Mouse (Mus musculus): ENCODE measurements at regions not wholly inside any gene's neighbourhood (a gene's known extent, or its start where the extent isn't known, plus 50 kb on each side); places are given as distances from the start of the nearest gene placed in this dataset.
"Not testable (repeated sequence)": the region's sequence is repeated elsewhere in the genome, so short reads cannot be mapped to it uniquely, and the experiment has no call there.

DNA sequence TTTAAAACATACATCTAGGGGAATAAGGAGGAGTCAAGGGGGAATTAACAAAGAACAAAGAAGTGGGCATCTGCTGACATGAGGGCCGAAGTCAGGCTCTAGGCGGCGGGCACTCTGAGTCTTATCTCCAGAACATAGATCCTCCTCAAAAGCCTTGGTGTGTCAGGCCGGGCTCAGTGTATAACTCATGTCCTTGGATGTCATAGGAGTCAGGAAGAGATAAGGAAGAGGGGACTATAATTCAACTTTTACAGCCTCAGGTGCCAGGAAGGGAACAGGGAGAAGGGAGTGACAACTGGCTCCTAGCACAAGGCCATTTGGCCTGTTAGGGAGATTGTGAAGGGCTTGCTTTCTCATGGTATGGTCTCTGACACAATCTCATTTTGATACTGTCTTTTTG is 185.9 kb upstream of the Ube2e2 start:
- intact Hi-C loops (cut with DNase I); H3K4me3 ChIP-seq; H3K27ac ChIP-seq; DNase-seq: not testable (repeated sequence)

DNA sequence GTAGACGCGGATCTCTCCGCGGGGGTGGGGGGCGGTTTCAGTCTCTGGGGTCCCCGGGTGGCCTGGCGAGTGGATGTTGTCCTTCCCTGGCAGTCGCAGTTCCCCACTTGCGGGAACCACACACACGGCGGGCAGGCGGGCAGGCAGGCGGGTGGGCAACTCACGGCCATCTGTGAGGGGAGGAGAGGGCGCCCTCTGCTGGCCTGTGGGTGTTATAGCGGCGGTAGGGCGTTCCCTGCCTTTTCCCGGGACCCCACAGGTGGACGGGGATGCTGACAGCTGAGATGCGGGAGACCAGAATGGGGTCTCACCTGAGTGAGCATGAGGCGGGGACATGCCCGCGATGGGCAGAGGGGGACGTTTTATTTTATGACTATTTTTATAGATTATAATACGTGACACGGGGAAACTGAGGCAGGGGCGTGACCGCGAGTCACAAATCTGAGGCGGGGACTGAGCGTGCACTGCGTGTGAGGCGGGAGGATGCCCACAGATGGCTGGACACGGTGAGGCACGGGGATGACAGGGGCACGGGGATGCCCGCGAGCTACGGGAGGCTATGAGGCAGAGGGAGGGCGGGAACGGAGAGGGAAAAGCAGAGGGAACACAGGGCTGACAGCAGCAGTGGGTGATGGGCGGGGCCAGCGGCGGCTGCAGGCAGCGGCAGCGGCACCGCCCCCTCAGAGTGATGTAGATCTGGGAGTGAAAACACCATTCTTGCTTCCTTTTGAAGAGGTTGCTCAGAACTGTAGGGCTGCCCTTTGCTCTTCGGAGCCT is 148.1 kb upstream of the Ube2e2 start:
- peak overlapping the region; percentile 64 for H3K4me3 ChIP-seq
- peak; percentile 66 for DNase-seq
- intact Hi-C loops (cut with DNase I) = loop anchor here (2.0 kb wide), 1 partner anchor 535 kb away; no protein-coding TSS in a partner anchor
- peak; percentile 85 for TF ChIP-seq CTCF (IDR thresholded peaks at IDR 0.05)
- no peak overlapping the region for H3K27ac ChIP-seq

DNA sequence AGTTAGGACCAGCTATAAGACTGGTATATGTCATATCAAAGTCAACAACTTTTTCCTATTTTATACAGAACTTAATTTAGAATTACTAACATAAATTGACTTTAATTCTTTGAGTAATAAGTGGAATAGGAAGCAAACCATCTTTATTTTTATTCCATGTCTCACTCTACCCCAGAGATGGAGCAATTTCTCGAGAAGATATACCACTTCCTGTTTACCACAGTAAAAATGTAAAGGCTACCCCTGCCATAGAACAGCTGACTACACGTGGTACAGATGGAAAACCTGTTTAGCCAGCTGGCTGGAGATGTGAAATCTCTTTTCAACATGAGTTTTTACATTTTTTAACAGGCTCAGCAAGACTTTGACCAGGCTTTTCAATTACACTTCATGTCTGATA is 126.0 kb upstream of the Ube2e2 start:
- Histone ChIP-seq H3K27ac (no peak overlapping the region), H3K4me3 (no peak overlapping the region)
- intact Hi-C loops (cut with DNase I) = no loop called here
- TF ChIP-seq CTCF (IDR thresholded peaks at IDR 0.05) = no peak
- no peak for DNase-seq

DNA sequence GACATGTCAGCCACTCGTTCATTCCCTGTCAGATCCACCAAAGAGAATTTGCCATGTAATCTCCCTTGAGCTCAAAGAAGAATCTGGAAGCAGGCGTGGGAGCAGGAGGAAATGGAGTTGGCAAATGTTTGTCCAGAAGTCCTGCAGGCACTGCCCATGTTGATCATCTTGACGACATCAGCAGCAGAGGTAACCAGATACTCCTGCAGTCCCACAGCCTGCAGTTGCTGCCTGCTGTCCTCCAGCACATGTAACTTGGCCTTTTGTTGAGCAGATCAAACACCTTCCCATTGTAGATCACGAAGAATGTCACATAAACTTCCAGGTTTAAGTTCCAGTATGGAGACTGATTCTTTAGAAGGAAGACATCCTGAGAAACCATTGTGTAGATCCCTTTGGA is 121.3 kb upstream of the Ube2e2 start:
- no peak overlapping the region for H3K27ac ChIP-seq
- no peak for DNase-seq
- H3K4me3 ChIP-seq = no peak overlapping the region
- intact Hi-C loops (cut with DNase I) = no loop called here
- TF ChIP-seq CTCF (IDR thresholded peaks at IDR 0.05) = no peak

DNA sequence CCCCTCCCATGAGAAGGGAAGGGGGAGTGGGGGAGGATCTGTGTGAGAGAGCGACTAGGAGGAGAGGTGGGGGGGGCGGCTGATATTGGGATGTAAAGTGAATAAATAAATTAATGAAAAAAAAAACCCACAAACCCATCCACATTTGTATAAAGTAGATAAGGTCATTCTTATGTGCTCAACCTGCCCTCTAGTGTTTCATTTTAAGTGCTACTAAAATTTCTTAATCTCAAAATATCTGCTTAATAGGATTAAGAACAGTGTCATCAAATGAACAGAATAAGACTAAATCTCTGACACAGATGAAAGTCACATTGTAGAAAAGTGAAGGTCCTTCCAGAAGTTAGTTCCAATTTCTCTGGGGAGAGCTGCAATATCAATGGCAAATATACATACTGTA is 119.5 kb upstream of the Ube2e2 start:
- H3K4me3 ChIP-seq; H3K27ac ChIP-seq; DNase-seq; intact Hi-C loops (cut with DNase I): not testable (repeated sequence)
- peak; percentile 27; the same call in 1 of the 2 replicates for TF ChIP-seq CTCF (IDR thresholded peaks at IDR 0.05)

DNA sequence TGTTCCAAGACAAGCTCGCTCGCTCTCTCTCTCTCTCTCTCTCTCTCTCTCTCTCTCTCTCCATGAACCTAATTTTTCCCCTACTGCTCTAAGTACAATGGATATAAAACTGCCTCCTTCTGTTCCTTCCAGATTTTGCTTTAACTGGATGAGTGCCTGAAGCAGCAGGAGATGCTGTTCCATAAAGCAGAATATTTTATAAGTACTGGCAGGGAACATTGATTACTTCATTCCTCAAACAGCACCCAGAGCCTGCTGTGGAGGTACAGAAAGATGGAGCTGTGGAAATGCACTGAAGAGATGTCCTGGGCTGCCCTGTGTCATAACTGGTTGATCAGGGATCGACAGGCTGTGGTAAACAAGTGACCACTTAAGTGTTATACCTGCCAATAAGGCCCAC is 89.8 kb upstream of the Ube2e2 start:
- intact Hi-C loops (cut with DNase I) = no loop called here
- no peak overlapping the region for H3K4me3 ChIP-seq
- no peak for DNase-seq
- no peak for TF ChIP-seq CTCF (IDR thresholded peaks at IDR 0.05)
- no peak overlapping the region for H3K27ac ChIP-seq

DNA sequence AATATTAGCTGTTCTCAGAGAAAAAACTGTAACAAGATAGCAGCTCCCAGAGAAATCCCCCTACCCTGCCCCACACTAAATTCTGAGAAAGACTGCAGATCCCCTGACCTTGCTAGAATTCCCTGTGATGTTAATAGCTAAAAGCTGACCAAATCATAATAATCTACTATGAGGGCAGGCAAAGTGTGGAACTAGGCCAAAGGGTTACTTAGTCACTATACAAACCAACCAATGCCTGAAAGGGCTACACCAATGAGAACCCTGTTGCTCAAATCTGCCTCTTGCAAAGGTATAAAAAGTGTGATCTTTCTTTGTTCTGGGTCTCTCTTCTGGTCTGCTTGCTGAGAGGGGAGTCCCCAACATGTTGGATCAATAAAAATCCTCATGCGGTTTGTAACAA is 69.8 kb upstream of the Ube2e2 start:
- no peak overlapping the region for H3K27ac ChIP-seq
- no peak overlapping the region for H3K4me3 ChIP-seq
- no peak for TF ChIP-seq CTCF (IDR thresholded peaks at IDR 0.05)
- intact Hi-C loops (cut with DNase I) = no loop called here
- DNase-seq = no peak

DNA sequence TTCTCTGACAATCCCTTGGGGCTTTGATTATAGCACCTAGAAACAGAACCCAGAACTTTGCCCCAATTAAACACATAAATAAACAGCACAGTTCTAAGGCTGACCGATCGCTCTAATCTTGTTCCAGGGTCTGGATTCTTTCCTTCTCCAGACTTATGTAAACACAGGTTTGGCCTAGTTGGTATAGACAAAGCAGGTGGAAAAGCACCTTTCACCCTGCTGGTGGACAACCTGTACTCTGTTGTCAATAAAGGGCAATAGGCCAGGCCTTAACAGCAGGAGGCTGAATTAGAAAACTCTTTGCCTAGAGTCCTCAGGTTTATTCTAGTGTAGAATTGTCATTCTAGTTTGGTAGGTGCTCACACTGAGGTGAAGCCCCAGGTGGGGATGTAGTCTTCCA is 69.2 kb upstream of the Ube2e2 start:
- no peak for TF ChIP-seq CTCF (IDR thresholded peaks at IDR 0.05)
- Histone ChIP-seq H3K27ac (no peak overlapping the region), H3K4me3 (no peak overlapping the region)
- DNase-seq = no peak
- intact Hi-C loops (cut with DNase I) = no loop called here

All from gastrocnemius, adult 2 months (tissue).